Mouse (Mus musculus): ENCODE measurements around the gene Rabac1.

The Rabac1 gene

GRCm38 (mm10) chr7:24930475-24930874, 42.1 kb downstream of the Rabac1 start:
- no peak for DNase-seq (ENCODE audit: low read depth)

Data from NIH3T3 (cell line).